In genomic region chr4:49535675-49536294, GRCm38 (mm10) we compare ENCODE assay signal across 27 mouse cellular contexts. TPM values are rescaled to one million over a fixed set of nuclear protein-coding genes. Genes with fewer than 3 reads are reported as not detected.
"Had no signal": no experiment of that assay in that cellular context is flagged by ENCODE, and none has a peak within 500 bp of the region (broad histone marks: within the 10 kb centered on the region; RNA-seq: fewer than 3 reads in every experiment).

No protein-coding gene starts in this region.

- DNase-seq: forebrain, postnatal 0 days; gastrocnemius, postnatal 14 days; gastrocnemius, postnatal 36 days; heart, adult 18-20 months; heart, postnatal 14 days; heart, postnatal 36 days; kidney, adult 11 months; kidney, adult 2 months; kidney, adult 9 months; kidney, postnatal 14 days; layer of hippocampus, adult 9-11 months; layer of hippocampus, postnatal 36 days; left cerebral cortex, postnatal 4 days; liver, embryonic 13.5 days had no signal

- H3K4me2 ChIP-seq: heart, embryonic 13.5 days; heart, embryonic 15.5 days; hindbrain, embryonic 13.5 days; hindbrain, embryonic 15.5 days; limb, embryonic 13.5 days; limb, embryonic 15.5 days; liver, embryonic 13.5 days; liver, embryonic 15.5 days had no signal

- H3K9ac ChIP-seq: forebrain, postnatal 0 days; heart, embryonic 13.5 days; heart, embryonic 15.5 days; hindbrain, embryonic 13.5 days; hindbrain, embryonic 15.5 days; limb, embryonic 13.5 days; limb, embryonic 15.5 days; liver, embryonic 13.5 days; liver, embryonic 15.5 days had no signal

- ATAC-seq: forebrain, postnatal 0 days; hindbrain, postnatal 0 days had no signal

- H3K9me3 ChIP-seq: heart, embryonic 10.5 days; heart, embryonic 15.5 days; hindbrain, embryonic 13.5 days; hindbrain, embryonic 15.5 days; limb, embryonic 15.5 days; liver, embryonic 13.5 days; liver, embryonic 15.5 days had no signal

- H3K27me3 ChIP-seq: heart, embryonic 13.5 days; heart, embryonic 15.5 days; hindbrain, embryonic 13.5 days; hindbrain, embryonic 15.5 days; limb, embryonic 13.5 days; limb, embryonic 15.5 days; liver, embryonic 13.5 days; liver, embryonic 15.5 days had no signal

- H3K27ac ChIP-seq: heart, embryonic 10.5 days; heart, embryonic 13.5 days; heart, embryonic 15.5 days; hindbrain, embryonic 13.5 days; hindbrain, embryonic 15.5 days; hindbrain, postnatal 0 days; limb, embryonic 13.5 days; limb, embryonic 15.5 days; liver, embryonic 13.5 days; liver, embryonic 15.5 days had no signal

- H3K4me1 ChIP-seq: heart, embryonic 10.5 days; hindbrain, embryonic 13.5 days; hindbrain, embryonic 15.5 days; limb, embryonic 13.5 days; limb, embryonic 15.5 days; liver, embryonic 13.5 days; liver, embryonic 15.5 days had no signal

- H3K4me3 ChIP-seq: heart, embryonic 10.5 days; heart, embryonic 13.5 days; heart, embryonic 15.5 days; hindbrain, embryonic 13.5 days; hindbrain, embryonic 15.5 days; limb, embryonic 13.5 days; limb, embryonic 15.5 days; liver, embryonic 13.5 days; liver, embryonic 15.5 days had no signal

RNA-seq across cellular contexts. Expression of gene Aldob, which starts 13.6 kb away (rescaled TPM):
- polyA plus RNA-seq: hindbrain, embryonic 11.5 days; hindbrain, embryonic 13.5 days had no signal

RNA-seq across cellular contexts. Expression of gene Baat, which starts 29.4 kb away (rescaled TPM):
- polyA plus RNA-seq: gonadal fat pad, adult 2 months; heart, embryonic 10.5 days; heart, embryonic 15.5 days; heart, postnatal 0 days; hindbrain, embryonic 13.5 days; hindbrain, embryonic 15.5 days; hindbrain, postnatal 0 days; intestine, embryonic 14.5 days; limb, embryonic 15.5 days had no signal
